ENCODE assay signal across 14 mouse cellular contexts in the genomic region with DNA sequence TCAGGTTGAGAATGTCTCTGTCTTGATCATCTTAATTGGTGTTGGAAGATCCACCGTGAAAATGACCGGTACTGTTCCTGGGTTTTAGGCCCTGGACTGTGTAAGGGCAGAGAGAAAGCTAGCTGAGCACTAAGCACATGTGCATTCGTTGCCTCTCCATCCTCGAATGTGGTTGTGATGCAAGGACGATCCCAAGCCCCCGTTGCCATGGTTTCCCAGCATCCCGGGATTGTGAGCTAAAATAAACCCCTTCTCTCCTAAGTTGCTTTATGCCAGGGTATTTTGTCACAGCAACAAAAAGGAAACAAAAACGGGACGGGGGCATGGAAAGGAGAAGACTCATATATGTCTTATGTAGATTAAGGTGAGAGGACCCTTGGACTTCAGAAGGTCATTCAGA.
"Had no signal": no experiment of that assay in that cellular context is flagged by ENCODE, and none has a peak within 500 bp of the region (broad histone marks: within the 10 kb centered on the region; RNA-seq: fewer than 3 reads in every experiment).

No protein-coding gene starts in this region.

- H3K9me3 ChIP-seq: liver, embryonic 13.5 days; midbrain, embryonic 10.5 days; midbrain, embryonic 13.5 days; neural tube, embryonic 13.5 days had no signal

- H3K9ac ChIP-seq: liver, embryonic 13.5 days; midbrain, embryonic 13.5 days; neural tube, embryonic 13.5 days had no signal

- H3K36me3 ChIP-seq: liver, embryonic 13.5 days; midbrain, embryonic 13.5 days; neural tube, embryonic 13.5 days had no signal

- H3K27ac ChIP-seq: kidney, postnatal 0 days; liver, embryonic 13.5 days; midbrain, embryonic 10.5 days; midbrain, embryonic 13.5 days; stomach, postnatal 0 days had no signal

- H3K4me3 ChIP-seq: liver, embryonic 13.5 days; midbrain, embryonic 10.5 days; midbrain, embryonic 13.5 days; myocyte; neural tube, embryonic 13.5 days had no signal

- DNase-seq: liver, embryonic 13.5 days; lung, adult 2 months; retina, postnatal 1 day; right cerebral cortex, postnatal 14 days; right cerebral cortex, postnatal 4 days; thymus, adult 2 months; thymus, postnatal 14 days; thymus, postnatal 4 days had no signal

- H3K27me3 ChIP-seq: liver, embryonic 13.5 days; midbrain, embryonic 13.5 days; neural tube, embryonic 13.5 days had no signal

- H3K4me2 ChIP-seq: liver, embryonic 13.5 days; midbrain, embryonic 13.5 days; neural tube, embryonic 13.5 days had no signal

- ATAC-seq: midbrain, embryonic 13.5 days had no signal
